Mouse (Mus musculus) neural tube, embryonic 10.5 days (tissue): ENCODE results near the gene E130308A19Rik.

Experiments used
- DNase-seq: peaks from one replicate; pipeline ENCODE4 v3.0.0-alpha.2; 2017; ENCODE audit warnings: low spot score; ENCODE audit errors: extremely low spot score

The E130308A19Rik gene

DNA sequence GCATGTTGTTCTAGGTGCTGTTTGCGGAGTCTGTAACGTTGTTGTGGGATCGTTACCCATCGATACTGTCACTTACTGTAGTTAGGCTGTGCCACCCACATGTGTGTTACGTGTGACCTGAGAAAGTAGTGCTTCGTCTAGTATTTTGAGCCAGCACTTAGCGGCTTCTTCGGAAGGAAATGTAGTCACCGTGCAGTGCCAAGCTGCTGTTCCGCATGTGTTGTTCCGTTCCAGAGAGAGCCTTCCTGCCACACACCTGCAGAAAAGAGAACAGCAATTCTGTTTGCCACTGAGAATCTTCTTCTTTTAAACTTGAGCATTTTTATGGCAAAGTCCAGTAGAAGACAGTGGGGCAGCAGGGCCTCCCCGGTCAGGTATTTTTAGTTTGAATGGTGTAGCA, 100.5 kb downstream of the E130308A19Rik start:
- DNase-seq: no peak

DNA sequence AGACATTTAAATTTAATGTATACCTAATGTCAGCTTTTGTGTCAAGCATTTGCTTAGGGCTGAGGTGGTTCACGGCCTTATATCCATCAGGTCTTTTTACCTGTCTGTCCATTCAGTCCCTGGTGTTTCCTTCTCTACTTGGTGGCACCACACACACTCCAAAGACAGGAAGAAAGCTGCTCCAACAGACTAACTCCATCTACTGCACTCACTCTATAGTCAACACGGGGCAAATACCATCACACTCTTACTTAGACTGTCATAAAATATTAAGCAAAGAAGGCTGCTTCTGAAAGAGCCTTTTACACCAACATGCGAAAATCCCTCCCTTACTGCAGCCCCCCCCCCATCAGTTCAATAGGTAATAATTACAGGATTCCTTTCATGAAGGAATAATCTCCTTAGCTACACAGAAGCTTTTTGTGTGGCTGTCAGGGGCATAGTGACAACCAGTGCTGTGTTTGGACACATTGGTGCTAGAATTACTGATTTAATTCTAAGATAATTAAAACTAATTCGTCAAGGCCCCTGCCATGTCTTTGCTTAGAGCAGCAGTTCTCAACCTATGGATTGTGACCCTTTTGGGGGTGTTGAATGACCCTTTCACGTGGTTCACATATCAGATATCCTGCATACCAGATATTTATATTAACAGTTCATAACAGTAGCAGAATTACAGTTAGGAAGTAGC, 101.3 kb downstream of the E130308A19Rik start:
- no peak for DNase-seq

DNA sequence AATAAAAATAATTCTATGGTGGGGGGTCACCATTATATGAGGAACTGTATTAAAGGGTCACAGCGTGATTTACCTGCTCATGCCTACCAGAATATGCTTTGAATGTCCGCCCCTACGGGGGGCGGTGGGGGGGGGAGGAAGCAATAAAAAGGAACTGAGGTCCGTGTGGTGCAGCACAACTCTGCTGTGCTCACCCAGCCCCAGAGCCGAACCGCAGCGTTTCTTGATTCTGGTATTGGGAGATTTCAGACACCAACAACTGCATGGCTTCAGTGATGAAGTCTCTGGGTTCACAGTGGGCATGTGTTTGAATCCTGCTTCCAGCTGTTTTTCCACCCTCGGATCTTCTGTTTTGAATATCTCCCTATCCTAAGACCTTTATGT, 101.9 kb downstream of the E130308A19Rik start:
- no peak for DNase-seq

DNA sequence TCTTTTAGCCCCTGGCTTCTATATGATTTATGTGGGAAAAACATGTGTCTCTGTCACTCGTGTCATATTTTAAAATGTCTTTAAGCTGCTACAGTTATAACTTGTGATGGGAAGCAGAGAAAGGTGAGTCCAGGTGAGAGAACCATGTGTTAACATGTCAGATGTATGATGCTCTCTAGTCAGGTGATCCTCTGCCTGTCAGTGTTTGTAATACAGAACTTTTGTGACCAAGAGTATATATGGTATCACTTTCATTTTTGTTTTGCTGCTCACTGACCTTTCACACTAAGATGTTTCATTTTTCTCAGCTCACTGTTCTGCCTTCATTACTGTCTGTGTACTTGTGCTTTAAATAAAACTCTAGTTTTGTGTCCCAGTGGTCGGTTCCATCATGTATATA, 102.8 kb downstream of the E130308A19Rik start:
- DNase-seq: no peak

DNA sequence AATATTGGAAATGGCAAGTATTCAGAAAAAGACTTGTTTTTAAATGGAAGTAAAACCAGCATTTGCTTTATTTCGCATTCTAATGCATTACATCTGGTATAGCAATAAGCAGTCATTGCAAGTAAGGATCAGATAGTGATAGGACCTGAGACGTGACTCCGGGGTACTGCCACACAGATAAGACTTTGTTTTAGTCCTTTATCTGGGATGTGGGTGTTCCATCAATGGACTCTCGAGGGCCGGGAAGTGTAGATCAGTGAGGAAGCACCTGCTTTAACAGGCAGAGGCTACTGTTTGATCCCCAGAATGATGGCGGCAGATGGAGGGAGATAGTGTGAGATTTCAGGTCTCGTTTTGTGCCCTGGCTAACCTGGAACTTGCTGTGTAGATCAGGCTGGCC, 105.5 kb downstream of the E130308A19Rik start:
- DNase-seq: no peak

DNA sequence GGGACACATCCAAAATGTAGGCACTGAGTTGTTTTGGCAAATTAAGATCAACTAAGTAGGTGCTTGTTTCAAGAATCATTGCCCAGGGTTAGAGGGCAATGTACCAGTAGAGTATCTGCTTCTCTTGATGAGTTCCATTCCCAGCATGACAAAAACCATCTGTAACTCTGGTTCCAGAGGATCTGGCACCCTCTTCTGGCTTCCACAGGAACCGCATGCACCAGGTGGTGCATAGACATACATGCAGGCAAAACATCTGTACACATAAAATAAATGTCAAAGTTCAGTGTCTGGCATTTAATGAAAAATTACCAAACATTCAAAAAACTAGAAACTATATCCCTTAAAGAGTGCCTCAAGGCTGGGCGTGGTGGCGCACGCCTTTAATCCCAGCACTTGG, 113.3 kb downstream of the E130308A19Rik start:
- DNase-seq: no peak

DNA sequence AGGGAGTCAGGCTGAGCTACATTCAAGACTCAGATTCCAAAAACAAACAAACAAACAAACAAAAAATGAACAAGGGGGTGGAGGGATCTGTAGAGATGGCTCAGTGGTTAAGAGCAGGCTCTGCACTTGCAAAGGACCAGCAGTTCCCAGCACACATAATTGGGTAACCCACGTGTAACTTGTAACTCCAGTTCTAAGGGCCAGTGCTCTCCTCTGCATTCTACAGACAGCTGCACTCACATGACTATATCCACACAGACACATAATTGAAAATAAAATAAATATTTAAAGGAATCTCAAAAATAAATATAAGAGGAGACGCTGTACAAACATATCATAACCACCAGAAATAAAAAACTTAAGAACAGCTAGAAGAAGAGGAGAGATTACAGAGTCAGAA, 113.9 kb downstream of the E130308A19Rik start:
- DNase-seq: no peak

DNA sequence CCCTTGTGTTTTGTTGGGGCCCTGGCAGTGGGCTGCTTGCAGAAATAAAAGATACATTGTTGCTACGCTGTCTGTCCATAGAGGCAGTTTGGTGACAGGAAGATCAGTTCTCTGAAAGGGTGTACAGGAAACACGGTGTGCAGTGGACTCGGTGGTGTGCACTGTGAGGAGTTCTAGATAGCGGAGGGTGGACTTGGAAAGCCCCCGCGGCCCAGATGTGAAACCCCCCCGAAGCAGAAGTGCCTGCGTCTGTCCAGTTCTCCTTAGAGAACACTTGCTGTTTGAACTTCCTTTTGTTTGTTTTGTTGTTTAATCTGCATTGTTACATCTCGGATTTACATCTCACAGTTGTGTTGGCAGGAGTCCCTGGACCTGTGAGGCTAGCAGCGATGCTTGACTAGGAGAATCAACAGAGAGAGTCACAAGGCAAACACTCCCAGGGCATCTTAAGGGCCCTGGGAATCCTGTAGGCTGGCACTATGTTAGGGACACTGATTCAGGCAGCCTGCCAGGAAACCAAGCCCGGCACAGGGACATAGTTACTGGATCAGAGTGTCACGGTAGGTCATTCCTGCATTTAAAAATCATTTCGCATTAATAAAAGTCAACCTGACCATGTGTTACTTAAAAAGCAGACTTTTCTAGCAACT, 127.6 kb downstream of the E130308A19Rik start:
- no peak for DNase-seq

DNA sequence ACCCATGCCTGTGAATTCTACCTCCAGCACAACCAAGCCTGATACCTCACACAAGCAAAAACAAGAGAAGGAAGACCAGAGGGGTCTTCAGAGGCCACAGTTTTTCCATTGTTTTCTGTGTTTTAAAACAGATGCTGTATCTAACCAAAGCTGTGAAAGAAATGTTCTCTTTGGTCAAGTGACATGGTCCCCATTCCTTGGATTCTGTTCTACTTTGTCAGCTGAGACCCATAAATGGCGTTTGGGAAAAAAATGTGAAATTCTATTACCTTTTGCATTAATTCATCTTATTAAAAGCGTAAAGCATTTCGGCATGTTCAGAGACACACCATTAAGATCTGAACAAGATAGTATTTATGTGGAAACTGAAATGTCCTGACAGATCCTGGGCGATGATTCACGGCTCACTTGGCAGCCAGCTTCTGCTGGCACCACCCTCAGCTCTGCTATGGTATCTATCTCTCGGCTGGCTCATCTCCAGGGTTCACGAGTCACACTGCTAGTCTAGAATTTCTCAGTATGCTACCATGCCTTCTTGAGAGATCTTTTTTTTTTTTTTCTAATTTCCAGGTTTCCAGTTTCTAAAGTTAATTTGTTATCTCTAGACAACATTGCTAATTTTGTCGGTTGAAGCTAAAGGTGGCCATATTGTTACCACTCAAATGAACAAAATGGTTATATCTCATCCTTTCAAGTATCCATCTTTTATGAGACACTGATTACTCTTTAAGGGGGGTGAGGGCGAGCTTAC, 130.5 kb downstream of the E130308A19Rik start:
- no peak for DNase-seq

DNA sequence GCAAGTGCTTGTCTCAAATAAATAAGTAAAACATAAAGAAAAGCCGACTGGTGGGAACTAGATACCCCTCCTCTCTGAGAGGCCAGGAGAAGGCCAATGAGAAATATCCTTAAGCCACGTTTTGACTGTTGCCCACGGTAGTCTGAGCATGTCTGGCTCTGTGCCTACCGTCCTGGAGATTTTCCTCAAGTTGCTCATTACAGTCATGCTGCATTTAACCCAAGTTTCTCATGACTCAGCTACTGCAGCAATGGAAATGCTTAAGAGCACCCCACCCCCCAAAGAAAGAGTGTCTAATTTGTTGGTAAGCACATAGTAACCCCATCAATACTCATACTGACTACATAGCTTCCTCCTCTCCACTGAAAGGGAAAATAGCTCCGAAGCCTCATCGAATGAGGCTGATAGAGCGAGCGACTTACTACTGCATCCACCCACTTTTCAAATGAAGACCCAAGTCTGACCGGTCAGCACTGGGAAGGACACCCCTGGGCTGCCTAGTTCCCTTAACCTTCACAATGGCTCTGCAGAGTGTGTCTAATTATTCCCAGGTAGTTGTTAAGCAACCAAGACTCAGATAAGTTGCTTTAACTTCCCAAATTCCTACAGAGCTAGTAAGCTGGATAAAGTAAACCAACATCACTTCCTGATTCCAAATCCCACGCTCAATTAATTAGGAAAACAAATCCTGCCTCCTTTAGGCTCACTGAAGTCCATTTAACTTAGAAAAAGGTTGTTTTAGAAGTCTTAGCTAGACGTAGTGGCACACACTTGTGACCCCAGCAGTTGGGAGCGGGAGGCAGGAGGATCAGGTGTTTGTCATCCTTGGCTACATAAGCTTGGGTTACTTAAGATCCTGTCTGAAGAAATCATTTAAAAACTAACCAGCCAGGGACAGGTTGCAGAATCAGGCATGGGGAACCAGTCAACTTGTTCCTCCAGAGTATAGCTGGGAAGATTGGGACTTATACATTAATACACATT, 131.7 kb downstream of the E130308A19Rik start:
- DNase-seq: no peak

DNA sequence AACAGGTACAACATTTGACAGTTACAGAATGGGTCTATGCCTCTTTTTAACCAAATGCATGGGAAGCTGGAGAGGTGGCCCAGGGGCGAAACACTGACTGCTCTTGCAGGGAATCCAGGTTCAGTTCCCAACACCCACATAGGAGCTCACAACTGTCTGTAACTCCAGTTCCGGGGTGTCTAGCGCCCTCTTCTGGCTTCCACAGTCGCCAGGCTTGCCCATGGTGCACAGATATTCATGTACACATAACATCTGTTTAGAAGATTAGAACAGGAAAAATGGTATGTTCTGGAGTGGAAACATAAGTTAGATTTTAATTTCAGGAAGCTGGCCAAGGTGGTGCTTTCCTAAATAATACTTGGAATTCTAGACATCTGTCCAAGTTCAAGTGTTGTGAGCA, 134.0 kb downstream of the E130308A19Rik start:
- no peak for DNase-seq

DNA sequence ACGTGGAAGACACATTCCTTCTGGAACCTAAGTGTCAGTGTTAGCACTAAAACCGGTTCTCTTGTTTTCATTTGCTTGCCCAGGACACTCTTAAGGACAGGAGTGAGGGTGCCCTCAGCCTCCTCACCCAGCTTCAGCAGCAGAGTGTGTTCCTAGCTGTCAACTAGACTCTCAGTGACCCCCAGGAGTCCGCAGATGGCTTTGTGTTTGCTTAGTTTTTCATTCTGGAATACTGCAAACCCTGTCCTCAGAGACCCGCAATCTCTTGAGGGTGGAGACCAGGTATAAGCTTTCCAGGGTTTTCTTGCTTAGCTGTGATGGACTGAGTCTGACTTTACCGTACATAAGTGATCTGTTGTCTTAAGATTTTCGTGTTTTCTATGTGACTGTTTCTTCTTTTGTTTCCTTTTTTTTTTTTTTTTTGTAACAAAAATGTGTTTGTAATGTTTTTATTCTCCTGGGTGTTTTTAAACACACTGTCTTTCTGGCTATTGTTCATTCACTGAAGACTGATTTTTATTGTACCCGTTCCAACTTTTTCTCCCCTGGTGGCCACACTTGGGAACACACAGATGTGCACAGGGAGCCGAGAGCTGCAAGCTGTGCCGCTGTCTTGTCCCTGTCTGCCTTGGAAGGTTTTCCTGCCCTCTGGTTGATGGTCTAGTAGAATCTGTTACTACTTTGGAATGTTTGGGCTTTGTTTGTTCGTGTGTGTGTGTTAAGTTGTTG, 134.8 kb downstream of the E130308A19Rik start:
- DNase-seq: no peak

DNA sequence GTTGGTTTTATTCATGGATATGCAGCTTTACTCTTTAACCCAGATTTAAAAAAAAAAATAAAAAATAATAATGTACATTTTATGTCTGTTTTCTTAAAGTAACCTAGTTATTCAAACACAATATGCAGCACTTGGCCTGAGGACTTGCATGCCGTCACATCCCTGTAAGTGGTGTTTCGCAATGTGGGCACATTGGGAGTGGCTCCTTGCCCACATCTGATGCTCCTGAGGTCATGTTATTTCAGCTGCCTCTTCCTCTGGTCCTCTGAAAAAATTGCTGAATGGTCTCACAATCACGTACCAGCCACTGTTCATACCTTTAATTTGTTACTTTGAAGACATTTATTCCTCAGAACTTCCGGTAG, 135.3 kb downstream of the E130308A19Rik start:
- DNase-seq: no peak

DNA sequence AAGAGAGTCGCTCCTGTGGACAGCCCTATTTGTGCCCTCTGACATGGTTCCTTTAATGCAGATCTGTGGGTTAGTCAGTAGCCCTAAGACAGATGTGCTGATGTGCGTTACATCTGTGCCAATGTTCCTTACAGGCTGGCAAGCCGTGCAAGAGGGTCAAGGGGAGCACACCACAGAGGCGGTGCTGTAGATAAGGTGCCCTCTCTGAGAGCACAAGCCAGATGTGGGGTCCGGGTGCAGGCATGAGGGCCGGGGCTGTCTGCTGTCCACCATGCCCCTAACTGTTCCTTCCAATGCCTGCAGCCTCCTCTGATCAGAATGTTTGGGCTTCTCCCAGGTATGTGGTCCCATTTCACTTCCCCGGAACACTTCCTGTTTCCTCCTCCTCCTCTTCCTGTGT, 138.9 kb downstream of the E130308A19Rik start:
- DNase-seq: no peak

DNA sequence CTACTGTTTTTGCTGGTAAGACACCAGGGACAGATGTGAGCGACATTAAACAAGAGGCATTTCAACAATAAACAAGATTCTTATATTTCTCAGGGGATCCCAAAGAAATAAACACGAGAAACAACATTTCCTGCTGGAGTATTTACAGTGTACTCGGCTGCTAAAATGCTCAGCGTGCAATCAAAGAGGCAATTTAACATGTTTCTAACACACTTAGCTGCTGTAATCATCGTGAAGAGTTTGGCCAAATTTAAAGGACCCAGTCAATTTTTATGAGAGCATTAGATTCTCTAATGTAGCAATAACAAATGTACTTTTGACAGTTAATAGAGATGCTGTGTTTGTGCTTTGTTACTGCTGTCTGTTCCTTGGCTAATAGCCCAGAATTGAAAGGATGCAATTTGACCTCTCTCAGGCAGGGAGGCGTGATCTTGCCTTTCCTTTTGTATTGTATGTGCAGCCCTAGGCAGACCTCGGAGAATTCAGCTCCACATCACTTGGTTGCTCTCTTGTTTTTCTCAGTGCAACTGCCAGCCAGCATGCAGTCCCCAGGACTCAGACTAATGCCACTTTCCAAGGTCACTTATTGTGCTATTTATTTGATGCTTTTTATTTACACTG, 139.5 kb downstream of the E130308A19Rik start:
- DNase-seq: no peak

DNA sequence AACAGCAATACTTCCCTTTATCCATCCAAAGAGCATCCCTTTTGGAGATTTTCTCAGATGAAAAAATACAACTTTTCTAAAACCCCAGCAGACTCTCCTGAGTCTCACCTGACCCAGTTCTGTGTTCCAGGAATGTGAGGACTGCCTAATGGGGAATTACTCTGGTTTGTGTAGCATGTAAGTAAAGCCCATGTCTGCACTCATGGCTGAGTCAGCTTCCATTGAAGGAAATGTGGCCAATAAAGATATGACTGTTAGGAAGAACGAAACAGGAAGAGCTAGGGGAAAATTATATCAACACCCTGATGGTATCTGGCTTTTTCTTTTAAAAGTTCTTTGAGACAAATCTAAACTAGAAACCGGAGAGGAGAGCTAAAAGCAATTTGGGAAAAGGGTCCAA, 141.7 kb downstream of the E130308A19Rik start:
- DNase-seq: no peak

DNA sequence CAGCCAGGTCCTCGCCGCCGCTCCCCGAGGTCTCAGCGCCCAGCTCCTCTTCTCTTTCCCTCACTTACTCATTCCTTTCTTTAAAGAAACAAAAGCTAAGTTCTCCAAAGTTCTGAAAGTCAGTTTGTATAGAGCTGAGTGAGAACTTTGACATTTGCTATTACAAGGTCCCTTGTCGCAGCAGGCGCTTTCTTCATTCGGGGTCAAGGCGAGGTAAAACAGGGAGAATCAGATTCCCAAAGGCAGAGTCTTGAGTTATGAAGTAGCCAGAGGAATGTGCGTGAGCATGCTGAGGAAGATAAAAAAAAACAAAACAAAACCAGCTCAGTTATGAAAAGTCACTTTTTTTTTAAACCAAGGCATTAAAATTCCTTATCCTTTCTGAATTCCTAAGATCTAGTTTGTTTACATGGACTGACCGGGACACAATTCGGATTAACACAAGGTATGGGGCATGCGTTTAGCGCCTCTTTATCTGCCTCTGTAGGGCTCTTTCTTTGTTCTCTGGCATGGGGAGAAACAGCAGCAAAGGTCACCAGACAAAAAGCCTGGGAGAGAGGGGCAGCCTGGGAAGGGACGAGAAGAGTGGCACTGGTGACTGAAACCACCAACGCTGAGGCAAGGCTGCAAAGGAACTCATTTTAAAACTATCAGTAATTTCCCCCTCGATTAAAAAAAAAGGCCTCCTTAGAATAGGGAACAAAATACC, 146.3 kb downstream of the E130308A19Rik start:
- no peak for DNase-seq

DNA sequence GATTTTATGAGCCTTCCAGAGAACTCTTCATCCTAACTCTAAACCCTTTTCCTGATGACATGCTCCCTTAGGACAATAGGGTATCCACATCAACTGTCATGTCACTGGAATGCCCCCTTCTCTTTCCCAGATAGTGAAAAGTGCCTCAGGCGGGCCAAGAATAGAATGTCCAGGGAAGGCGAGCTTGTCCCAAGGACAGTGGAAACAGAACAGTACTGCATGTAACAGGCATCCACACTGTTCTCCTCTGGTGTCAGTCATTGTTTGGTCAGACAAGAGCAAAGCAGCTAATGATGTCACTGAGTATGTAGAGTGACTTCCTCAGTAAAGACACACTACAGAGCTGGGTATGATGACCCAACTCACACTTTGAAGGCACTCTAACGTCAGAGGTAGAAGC, 151.8 kb downstream of the E130308A19Rik start:
- DNase-seq: no peak

DNA sequence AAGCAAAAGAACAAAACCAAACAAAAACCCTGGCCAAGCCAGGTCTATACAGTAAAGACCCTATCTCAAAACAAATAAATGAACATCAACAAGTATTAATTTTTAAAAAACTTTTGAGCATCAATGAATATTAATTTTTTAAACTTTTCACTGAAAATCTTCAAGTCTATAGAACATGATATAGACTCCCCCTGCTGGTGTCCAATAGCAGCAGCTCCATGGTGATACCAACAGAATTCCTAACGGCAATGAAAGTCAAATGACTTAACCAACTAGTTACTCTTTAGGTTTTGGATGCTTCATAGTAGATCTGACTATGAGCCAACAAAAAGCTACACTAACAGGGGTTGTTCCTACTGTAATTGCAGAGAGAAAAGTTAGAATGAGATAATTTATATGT, 154.6 kb downstream of the E130308A19Rik start:
- no peak for DNase-seq
